Mouse (Mus musculus) ovary, postnatal 10 days (tissue): ENCODE data around the gene C1ql4.

Experiments
- DNase-seq: peaks from one replicate; pipeline ENCODE4 v3.0.0; 2022; ENCODE audit warnings: low spot score

Gene C1ql4

GRCm38 (mm10) chr15:99087253-99088075, at the start of gene C1ql4:
TSS of gene C1ql4 (minus strand) at chr15:99087817.
- DNase-seq: no peak

DNA sequence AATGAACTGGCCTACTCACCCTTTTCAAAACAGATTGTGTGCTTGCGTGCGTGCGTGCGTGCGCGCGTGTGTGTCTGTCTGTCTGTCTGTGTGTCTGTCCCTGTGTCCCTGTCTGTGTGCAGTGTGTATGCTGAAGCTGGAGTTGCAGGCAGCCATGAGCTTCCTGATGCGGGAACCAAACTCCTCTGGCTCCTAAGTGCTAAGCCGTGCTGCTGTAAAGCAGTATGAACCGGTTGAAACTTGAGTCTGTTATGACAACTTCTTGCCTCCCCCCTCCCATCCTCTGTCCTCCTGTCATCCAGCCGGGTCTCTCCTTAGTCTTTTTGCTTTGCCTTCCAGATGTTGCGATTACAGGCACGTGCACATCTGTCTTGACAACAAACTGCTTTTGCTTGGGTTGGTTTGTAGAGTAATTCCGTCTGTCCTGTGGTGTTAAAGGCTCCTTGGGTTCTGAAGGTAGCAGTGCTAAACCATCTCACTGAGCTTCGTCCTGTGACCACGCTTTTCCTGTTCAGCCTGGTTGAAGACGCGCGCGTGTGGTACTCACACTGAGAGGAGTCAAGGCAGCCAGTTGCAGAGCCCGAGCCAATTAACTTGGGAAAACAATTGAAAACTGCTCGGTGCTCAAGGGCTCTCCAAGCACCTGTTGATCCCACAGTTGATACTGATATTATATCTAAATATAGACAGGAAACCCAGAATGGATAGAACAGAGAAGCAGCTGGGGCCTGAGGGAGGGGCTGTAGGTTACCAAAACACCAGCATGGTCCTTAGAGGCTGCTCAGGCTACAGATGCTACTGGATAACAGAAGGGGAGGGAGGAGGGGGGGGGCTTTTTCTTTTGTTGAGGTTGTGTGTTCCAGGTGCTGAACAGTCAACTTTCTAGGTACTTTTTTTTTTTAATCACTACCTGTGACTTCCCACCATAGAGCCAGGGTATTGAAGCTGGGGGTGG, 42.6 kb upstream of the C1ql4 start:
- DNase-seq: no peak

GRCm38 (mm10) chr15:99129441-99129840, 41.8 kb upstream of the C1ql4 start:
- no peak for DNase-seq

DNA sequence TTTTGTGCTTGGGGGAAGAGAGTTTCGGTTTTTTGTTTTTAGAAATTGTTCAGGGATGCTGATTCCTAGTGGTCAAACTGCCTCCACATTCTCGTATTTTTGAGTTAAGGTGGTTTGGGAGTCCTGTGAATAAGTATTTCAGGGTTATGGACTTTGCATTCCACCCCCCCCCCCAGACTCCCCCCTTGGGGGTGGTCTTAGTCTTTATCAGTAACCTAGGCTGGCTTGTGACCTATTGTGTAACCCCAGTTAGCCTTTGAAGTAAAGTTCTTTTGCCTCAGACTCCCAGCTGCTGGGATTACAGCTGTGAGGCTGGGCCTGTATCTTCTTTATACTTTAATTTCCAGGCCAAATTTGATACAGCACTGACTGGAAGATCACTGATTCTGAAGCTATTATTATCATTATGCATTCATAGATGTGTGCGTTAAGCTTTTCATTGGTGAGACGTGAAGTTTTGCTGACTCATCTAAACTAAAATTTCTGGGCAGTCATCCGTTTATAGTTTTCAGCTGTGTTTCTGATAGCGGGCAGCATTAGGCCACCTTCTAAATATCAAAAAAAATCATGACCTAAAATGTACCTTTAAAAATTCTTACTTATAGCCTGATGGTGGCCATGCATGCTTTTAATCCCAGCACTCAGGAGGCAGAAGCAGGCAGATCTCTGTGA, 40.4 kb upstream of the C1ql4 start:
- no peak for DNase-seq

DNA sequence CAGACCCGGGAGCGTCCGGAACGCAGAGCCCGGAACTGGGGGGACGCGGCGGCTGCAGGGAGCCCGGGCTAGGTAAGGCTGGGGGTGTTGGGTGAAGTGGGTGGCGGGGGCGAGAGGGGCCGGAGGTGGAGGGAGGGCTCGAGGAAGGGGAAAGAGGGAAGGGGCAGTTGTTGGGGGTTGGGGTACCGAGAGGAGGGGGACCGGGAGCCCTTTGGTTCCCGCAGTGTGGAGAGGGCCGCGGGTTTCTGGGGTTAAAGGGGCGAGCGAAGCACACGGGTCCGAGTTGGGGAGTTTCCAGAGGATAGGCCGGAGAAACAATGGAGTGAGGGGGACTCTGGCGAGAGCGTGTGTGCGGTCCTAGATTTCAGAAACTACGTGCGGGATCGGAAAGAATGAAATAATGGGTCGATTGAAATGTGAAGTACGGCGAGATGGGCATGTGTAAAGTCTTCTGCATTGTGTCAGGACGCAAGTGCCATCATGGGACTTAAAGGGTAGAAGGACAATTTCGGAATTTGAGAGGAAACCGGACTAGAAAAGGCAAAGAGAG, 39.3 kb upstream of the C1ql4 start:
- DNase-seq: no peak

- peak; percentile 90 for DNase-seq
These were observed 38.6 kb upstream of the C1ql4 start for GRCm38 (mm10) chr15:99126081-99126815.

DNA sequence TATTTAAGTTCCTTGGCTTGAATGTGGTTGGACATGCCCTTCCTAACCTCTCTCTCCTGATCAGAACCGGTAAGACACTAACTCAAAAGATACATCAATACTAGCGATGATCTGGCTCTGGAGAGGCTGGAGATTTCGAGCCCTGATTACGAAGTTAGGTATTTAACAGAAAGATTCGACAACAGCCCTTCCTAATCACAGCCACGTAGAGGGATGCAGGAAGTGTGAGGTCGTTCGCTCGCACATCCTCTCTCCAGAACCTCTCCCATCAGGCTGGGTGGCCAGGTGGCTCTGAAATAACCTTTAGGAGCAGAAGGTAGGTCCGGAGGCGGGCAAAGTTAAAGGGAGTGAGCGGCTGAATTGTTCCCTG, 38.1 kb upstream of the C1ql4 start, which contains the start of gene Spats2:
Spats2 (plus strand) TSS at position 206 of the 370 bp plus-strand sequence.
- no peak for DNase-seq

- DNase-seq: no peak
These were observed 35.0 kb upstream of the C1ql4 start for GRCm38 (mm10) chr15:99122642-99123041.

GRCm38 (mm10) chr15:99120814-99121213, 33.2 kb upstream of the C1ql4 start:
- DNase-seq: no peak

GRCm38 (mm10) chr15:99116539-99116938, 28.9 kb upstream of the C1ql4 start:
- no peak for DNase-seq

GRCm38 (mm10) chr15:99115065-99115423, 27.4 kb upstream of the C1ql4 start:
- no peak for DNase-seq

- DNase-seq: no peak
These were observed 26.9 kb upstream of the C1ql4 start for GRCm38 (mm10) chr15:99114312-99115064.

- no peak for DNase-seq
These were observed 25.9 kb upstream of the C1ql4 start for GRCm38 (mm10) chr15:99113396-99113975.

- no peak for DNase-seq
These were observed 25.3 kb upstream of the C1ql4 start for GRCm38 (mm10) chr15:99112843-99113395.

- DNase-seq: no peak
These were observed 24.2 kb upstream of the C1ql4 start for GRCm38 (mm10) chr15:99111809-99112208.

GRCm38 (mm10) chr15:99111139-99111538, 23.5 kb upstream of the C1ql4 start:
- DNase-seq: no peak

GRCm38 (mm10) chr15:99107866-99108265, 20.2 kb upstream of the C1ql4 start:
- no peak for DNase-seq

DNA sequence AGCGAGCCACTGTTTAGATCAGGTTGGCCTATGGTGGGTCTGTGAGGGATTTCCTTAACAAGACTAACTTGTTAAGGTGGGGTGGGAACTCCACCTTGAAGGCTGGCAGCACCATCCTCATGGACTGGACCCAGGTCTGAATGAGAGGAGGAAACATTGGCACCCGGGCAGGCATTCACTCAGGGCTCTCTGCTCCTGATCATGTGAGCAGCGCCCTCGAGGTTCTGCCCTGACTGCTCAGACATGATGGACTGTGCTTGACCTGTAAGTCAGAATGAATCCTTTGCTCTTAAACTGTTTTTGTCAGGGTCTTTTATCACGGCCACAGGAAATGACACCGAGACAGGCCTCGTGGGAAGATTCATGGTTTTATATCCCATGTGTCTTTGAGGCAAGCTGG, 17.6 kb upstream of the C1ql4 start:
- no peak for DNase-seq

DNA sequence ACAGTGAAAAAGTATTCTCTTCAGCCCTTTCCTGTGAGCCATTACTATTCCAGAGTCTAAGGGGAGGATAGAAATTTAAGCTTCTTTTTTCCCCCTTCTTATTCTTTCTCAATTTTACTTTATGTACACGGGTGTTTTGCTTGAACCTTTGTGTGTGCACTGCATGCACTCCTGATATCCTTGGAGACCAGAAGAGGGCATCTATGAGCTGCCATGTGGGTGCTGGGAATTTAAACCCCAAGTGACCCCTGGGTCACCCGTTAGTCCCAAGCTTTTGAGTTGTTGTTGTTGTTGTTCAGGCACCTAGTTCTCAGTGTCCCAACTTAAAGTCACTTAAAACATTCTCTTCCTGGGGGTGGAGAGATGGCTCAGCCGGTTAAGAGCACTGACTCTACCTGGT, 12.4 kb upstream of the C1ql4 start:
- DNase-seq: no peak

DNA sequence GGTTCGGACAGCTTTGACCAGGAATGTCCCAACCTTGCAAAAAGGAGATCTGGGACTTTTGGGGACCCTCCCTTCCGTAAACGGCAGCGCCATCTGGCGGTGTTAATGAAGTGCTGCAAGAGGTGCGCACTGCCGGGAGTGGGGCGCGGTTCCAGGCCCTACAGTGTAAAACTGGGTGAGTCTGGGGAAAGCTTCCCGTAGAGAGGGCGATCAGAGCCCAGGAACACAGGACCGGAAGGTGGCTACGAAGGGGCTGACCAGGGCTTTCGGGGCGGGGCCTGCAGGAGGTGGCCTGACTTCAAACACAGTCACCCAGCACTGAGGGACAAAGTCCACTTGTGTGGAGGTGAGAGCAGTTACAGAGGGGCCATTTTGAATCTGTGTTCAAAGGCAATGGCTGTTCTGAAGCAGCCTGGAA, 11.5 kb upstream of the C1ql4 start:
- no peak for DNase-seq
